Mouse (Mus musculus): ENCODE results near the gene Casq2. TPM values are rescaled to one million over a fixed set of nuclear protein-coding genes. Genes with fewer than 3 reads are reported as not detected.

The Casq2 gene
- polyA plus RNA-seq, 1 experiment from 2014 or later = 11.3 TPM

DNA sequence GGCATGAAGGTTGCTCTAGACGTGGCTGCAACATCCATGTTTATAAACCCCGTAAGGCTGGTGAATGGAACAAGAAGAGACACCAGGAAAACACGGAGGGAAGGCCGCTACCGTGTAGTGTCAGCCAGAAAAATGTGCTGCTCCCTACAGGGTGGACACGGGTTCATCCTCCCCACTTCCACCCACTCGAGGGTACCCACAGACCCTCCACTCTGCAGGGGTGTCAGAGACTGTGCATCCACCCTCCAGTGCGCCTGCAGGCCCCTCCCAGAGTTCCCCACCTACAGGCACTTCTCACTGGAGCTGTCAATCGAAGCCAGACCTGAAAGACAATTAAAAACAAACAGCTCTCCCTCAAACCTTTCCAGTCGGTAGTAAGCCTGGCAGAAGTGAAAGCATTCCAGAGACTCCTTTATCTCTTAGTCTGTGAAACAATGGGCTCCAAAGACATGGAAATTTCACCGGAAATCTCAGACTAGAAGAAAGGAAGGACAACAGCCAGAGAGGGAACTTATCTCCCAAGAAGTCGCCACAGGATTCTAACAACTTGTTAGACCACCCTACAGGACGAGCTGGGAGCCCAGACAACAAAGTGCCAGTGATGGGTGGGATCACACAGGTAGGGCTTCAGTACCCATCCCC is 2.5 kb upstream of the Casq2 start:
- H3K4me2 ChIP-seq (replicated peaks) = no peak overlapping the region
- peaks cover 17% of the 10 kb centered on the region for H3K27me3 ChIP-seq
- H3K9me3 ChIP-seq = no peaks in the 10 kb centered on the region
- 19% methylated on average over 13 of the region's 13 CpGs for WGBS
- no peak for ATAC-seq (ENCODE audit: insufficient number of reproducible peaks, insufficient read depth, low FRiP score, low TSS enrichment)
- H3K27ac ChIP-seq = no peak overlapping the region
- H3K9ac ChIP-seq = no peak overlapping the region
- no peak overlapping the region for H3K4me3 ChIP-seq
- no peaks in the 10 kb centered on the region for H3K4me1 ChIP-seq
- H3K36me3 ChIP-seq = no peaks in the 10 kb centered on the region

DNA sequence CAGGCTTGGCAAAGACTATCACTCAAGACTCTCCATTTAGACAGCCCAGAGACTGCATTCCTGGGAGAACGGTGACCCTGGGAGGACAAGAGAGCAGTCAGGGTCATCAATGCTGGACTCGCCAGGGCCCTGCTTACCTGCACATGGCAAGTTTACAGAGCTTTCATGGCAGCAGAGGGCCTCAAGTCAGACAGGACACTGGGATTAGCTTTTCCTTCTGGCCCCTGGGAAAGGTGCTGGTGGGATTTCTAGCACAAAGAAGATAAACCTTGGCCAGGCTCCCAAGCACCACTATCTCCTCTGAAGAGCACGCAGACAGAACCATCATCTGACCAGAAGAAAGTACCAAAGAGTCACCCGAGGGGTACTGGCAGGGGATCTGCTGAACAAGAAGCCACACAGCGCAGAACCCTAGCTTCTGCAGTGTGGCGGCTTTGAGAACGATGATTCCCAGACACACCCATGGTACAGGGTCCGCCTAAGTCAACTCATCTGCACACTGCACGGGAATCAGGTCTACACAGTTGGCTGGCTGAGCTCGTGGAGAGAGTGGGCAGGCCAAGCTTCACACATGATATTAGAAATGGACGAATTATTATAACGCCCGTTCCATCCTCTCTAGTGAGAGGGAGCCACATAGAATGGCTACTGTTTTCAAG is 1.3 kb upstream of the Casq2 start:
- Histone ChIP-seq H3K4me3 (no peak overlapping the region), H3K9ac (no peak overlapping the region), H3K9me3 (no peaks in the 10 kb centered on the region), H3K27me3 (peaks cover 17% of the 10 kb centered on the region), H3K27ac (no peak overlapping the region), H3K4me2 (replicated peaks) (no peak overlapping the region), H3K36me3 (no peaks in the 10 kb centered on the region), H3K4me1 (no peaks in the 10 kb centered on the region)
- 60% methylated on average over 13 of the region's 13 CpGs for WGBS
- no peak for ATAC-seq (ENCODE audit: insufficient number of reproducible peaks, insufficient read depth, low FRiP score, low TSS enrichment)

DNA sequence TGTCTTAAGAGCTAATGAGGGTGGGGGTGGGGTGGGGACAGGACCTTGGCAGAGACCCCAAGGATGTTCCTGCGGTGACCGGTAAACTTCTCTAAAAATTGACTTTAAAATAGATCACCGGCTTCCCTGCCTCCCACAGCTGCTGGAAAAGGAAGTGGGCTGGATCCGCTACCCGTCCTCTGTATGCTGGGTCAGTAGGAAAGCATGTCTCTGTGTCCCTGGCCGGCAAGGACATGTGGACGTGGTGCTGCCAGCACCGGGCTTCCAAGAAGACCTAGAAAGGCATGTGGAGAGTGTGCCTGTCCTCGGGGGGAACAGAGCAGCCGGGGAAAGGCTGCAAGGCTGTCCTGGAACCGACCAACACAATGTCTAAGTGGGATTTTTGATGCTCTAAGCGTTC is 496 bp upstream of the Casq2 start:
- no peak for ATAC-seq (ENCODE audit: insufficient number of reproducible peaks, insufficient read depth, low FRiP score, low TSS enrichment)
- Histone ChIP-seq H3K27me3 (peaks cover 17% of the 10 kb centered on the region), H3K36me3 (no peaks in the 10 kb centered on the region), H3K4me3 (no peak overlapping the region), H3K9ac (no peak overlapping the region), H3K27ac (no peak overlapping the region), H3K4me2 (replicated peaks) (no peak overlapping the region), H3K4me1 (no peaks in the 10 kb centered on the region), H3K9me3 (no peaks in the 10 kb centered on the region)
- 28% methylated on average over 12 of the region's 12 CpGs for WGBS

DNA sequence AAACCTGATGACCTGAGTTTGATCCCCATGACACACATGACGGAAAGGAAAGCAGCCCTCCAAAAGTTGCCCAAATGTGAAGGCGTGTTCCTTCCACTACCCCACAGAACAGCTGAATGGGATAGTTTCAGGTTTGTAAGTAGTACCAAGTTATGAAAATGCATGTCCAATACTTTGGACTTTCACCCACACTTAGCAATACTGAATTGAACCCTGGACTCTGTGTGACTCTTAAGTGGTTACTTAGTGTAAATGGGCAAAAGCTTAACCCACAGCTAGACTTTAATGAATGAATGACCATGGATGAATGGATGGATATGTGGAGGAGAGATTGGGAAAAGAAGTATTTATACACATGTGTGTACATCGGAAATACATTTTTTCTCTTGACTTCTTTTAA is 8.6 kb downstream of the Casq2 start:
- Histone ChIP-seq H3K36me3 (no peaks in the 10 kb centered on the region), H3K4me2 (replicated peaks) (no peak overlapping the region), H3K4me1 (no peaks in the 10 kb centered on the region), H3K9ac (no peak overlapping the region), H3K27ac (no peak overlapping the region), H3K4me3 (no peak overlapping the region), H3K27me3 (no peaks in the 10 kb centered on the region), H3K9me3 (no peaks in the 10 kb centered on the region)
- WGBS = 90% methylated on average over 3 of the region's 3 CpGs
- no peak for ATAC-seq (ENCODE audit: insufficient number of reproducible peaks, insufficient read depth, low FRiP score, low TSS enrichment)

DNA sequence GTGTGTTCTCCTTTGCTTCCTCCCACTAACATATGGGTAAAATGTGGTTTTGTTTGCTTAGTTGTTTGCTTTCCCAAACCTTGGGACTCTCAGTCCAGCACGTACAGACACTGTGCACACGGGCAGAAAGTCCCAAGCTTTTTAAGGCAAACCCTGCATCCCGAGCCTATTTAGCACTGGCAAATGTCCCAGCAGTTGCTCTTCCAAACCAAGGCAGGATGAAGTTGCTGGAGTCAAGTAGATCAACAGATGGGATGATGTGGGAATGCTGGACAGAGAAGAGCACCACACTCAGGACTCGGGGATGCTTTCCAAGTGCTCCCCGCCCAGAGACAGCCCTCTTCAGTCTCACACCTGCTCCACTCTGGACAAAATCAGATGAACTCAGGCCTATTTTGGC is 9.2 kb downstream of the Casq2 start:
- ATAC-seq (ENCODE audit: insufficient number of reproducible peaks, insufficient read depth, low FRiP score, low TSS enrichment) = no peak
- H3K27me3 ChIP-seq = no peaks in the 10 kb centered on the region
- H3K4me1 ChIP-seq = no peaks in the 10 kb centered on the region
- no peak overlapping the region for H3K9ac ChIP-seq
- no peaks in the 10 kb centered on the region for H3K9me3 ChIP-seq
- H3K27ac ChIP-seq = no peak overlapping the region
- no peak overlapping the region for H3K4me2 ChIP-seq (replicated peaks)
- no peaks in the 10 kb centered on the region for H3K36me3 ChIP-seq
- 76% methylated on average over 5 of the region's 5 CpGs for WGBS
- no peak overlapping the region for H3K4me3 ChIP-seq

DNA sequence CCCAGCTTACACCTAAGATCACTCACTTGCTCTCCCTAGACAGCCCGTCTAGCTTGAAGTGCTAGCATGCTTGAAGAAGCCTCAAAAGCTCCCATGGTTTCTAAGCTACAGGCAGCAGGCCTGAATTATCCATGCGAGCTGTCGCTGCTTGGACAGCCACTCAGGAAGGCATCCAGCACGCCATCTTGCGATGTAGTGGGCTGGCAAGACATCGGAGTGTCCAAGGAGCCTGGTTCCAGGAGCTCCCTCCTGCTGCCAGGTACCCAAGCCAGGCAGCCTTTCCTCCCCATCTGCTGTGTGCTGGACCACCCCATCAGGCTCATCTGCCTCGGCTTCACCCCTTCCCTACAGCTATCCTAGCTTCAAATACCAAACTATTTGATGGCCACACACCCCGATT is 10.2 kb downstream of the Casq2 start:
- H3K9ac ChIP-seq = no peak overlapping the region
- H3K9me3 ChIP-seq = no peaks in the 10 kb centered on the region
- H3K4me3 ChIP-seq = no peak overlapping the region
- no peaks in the 10 kb centered on the region for H3K27me3 ChIP-seq
- ATAC-seq (ENCODE audit: insufficient number of reproducible peaks, insufficient read depth, low FRiP score, low TSS enrichment) = no peak
- H3K4me2 ChIP-seq (replicated peaks) = no peak overlapping the region
- no peaks in the 10 kb centered on the region for H3K36me3 ChIP-seq
- H3K27ac ChIP-seq = no peak overlapping the region
- H3K4me1 ChIP-seq = no peaks in the 10 kb centered on the region
- 84% methylated on average over 8 of the region's 8 CpGs for WGBS

DNA sequence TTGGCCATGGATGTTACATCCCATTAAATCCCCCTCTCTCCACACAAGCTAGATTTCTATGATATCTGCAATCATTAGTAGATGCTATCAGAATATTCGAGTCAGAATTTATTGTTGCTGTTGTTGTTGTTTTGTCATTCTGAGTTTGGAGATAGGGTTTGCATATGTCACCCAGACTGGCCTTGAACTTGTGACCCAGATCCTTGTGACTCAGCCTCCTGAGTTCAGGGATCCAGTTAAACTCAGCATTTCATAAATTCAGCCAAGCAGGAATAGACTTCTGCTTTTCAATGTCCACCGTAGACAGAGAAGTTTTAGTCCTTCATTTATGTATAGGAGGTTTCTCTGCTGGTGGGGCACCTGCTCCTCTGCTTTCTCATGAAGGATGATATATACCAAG is 10.8 kb downstream of the Casq2 start:
- no peak for ATAC-seq (ENCODE audit: insufficient number of reproducible peaks, insufficient read depth, low FRiP score, low TSS enrichment)
- 90% methylated on average over 2 of the region's 2 CpGs for WGBS
- no peaks in the 10 kb centered on the region for H3K9me3 ChIP-seq
- H3K36me3 ChIP-seq = no peaks in the 10 kb centered on the region
- no peak overlapping the region for H3K27ac ChIP-seq
- no peaks in the 10 kb centered on the region for H3K4me1 ChIP-seq
- no peaks in the 10 kb centered on the region for H3K27me3 ChIP-seq
- H3K4me3 ChIP-seq = no peak overlapping the region
- no peak overlapping the region for H3K9ac ChIP-seq
- H3K4me2 ChIP-seq (replicated peaks) = no peak overlapping the region

DNA sequence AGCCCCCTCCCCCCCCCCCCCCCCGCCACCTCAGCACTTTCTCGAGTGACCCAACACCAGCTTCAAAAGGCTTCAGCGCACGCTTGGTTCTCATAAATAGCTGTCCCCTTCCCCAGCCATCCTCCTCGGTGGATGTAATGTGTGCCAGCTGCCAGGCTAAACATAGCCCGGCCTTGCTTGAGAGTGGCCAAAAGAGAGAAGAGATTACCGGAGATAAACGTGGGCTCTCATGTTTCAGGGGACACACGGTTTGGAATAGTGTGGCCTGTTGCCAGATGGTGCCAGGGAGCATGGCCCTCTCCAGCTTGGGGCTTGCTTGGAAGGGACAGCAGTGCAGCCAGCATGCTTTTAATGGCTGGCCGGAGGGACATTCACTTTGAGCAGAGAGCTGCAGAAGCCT is 13.0 kb downstream of the Casq2 start:
- Histone ChIP-seq H3K4me2 (replicated peaks) (no peak overlapping the region), H3K9ac (no peak overlapping the region), H3K9me3 (no peaks in the 10 kb centered on the region), H3K4me1 (no peaks in the 10 kb centered on the region), H3K36me3 (no peaks in the 10 kb centered on the region), H3K4me3 (no peak overlapping the region), H3K27me3 (no peaks in the 10 kb centered on the region), H3K27ac (no peak overlapping the region)
- no peak for ATAC-seq (ENCODE audit: insufficient number of reproducible peaks, insufficient read depth, low FRiP score, low TSS enrichment)
- WGBS = 31% methylated on average over 9 of the region's 10 CpGs

DNA sequence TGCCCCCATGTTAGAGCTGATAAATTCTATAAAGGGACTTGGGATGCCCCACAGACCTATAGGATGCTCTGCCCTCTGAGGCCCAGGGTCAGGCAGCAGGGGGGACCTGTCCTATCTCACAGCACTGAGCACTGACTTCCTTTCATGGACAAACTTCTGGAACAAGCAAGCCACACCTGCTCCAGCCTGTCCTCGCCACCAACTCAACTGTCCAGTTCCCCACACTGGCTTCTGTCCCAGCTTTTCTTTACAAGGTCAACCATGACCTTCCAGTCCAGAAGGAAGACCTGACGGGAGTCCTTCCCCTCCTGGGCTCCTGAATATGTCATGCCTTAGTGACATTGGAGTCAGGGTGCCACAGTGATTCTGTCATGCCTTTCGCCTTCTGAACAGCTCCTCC is 13.6 kb downstream of the Casq2 start:
- Histone ChIP-seq H3K36me3 (no peaks in the 10 kb centered on the region), H3K4me2 (replicated peaks) (no peak overlapping the region), H3K27me3 (no peaks in the 10 kb centered on the region), H3K9ac (no peak overlapping the region), H3K9me3 (no peaks in the 10 kb centered on the region), H3K27ac (no peak overlapping the region), H3K4me1 (no peaks in the 10 kb centered on the region), H3K4me3 (no peak overlapping the region)
- WGBS = 88% methylated on average over 3 of the region's 3 CpGs
- no peak for ATAC-seq (ENCODE audit: insufficient number of reproducible peaks, insufficient read depth, low FRiP score, low TSS enrichment)

DNA sequence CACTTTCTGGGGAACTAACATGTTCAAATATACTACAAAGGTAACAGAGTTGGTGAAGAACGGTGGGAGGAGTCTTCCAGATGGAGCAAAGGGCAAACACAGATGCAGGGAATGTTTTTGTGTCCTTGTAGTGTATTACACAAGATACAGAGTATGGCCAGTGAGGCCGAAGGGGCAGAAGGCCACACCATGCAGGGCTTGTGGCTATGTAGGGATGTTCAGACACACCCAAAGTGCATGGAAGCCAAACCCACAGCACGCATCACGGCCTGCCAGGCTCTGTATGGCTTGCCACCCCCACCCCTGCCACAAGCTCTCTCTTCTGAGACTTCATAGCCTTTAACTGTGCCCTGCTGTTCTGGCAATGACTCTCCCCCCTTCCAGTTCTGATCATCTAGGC is 15.2 kb downstream of the Casq2 start:
- no peaks in the 10 kb centered on the region for H3K4me1 ChIP-seq
- WGBS = 90% methylated on average over 4 of the region's 4 CpGs

DNA sequence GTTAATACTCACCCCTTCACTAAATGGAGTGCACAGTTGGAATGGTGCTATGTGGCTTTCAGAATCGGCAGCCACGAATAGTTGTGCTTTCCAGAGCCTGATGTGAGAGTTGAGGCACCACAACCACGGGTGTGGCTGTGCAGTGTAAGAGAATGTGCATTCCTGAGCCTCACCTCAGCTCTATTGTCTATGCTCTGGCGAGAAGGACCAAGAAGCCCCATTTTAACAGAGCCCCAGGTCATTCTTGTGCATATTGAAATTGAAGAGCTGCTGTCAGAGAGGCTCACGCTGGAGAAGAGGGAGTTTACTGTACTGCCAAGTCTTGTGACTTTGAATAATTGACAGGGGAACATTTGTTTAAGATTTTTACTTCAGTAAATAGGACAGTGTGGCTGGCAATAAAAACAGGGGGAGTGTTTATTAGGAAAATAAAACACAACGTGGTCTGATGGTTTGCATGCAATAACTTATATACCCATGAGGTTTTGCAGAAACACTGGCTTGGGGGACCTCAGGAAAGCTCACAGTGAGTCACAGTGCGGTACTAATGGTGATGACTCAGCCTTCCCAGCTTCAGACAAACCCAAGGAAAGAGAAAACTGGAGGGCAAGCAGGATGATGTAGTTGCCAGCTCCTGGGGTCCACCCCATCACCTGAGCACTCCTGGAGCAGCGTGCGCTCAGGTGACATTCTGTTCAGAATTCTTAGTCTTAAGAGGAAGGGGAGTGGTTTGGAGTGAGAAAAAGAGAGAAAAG is 17.8 kb downstream of the Casq2 start:
- no peaks in the 10 kb centered on the region for H3K36me3 ChIP-seq
- H3K27me3 ChIP-seq = no peaks in the 10 kb centered on the region
- no peak overlapping the region for H3K4me2 ChIP-seq (replicated peaks)
- no peak overlapping the region for H3K9ac ChIP-seq
- no peaks in the 10 kb centered on the region for H3K9me3 ChIP-seq
- no peaks in the 10 kb centered on the region for H3K4me1 ChIP-seq
- ATAC-seq (ENCODE audit: insufficient number of reproducible peaks, insufficient read depth, low FRiP score, low TSS enrichment) = no peak
- WGBS = 75% methylated on average over 9 of the region's 9 CpGs
- no peak overlapping the region for H3K4me3 ChIP-seq
- H3K27ac ChIP-seq = no peak overlapping the region

More for the DNA sequence above, 15.2 kb downstream of the Casq2 start:
- no peak for ATAC-seq (ENCODE audit: insufficient number of reproducible peaks, insufficient read depth, low FRiP score, low TSS enrichment)
- Histone ChIP-seq H3K4me3 (no peak overlapping the region), H3K27me3 (no peaks in the 10 kb centered on the region), H3K4me2 (replicated peaks) (no peak overlapping the region), H3K9ac (no peak overlapping the region), H3K9me3 (no peaks in the 10 kb centered on the region), H3K36me3 (no peaks in the 10 kb centered on the region), H3K27ac (no peak overlapping the region)

DNA sequence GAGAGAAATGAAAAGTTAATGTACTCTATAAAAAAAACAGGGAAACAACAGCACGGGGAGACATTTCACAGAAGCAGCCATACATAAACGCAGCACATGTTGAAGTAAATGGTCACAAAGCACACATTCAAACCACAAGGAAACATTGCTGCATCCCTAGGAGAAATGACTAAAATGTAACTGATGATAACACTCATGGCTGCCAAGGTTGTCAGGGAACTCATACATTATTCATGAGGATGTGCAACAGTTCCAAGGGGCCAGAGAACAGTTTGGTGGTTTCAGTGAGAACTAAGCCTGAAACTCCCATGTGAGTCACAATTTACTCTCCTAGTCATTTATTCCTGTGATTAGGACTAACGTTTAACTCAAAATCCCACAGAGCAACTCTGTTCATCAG is 22.0 kb downstream of the Casq2 start:
- 75% methylated on average over 3 of the region's 3 CpGs for WGBS
- Histone ChIP-seq H3K27me3 (no peaks in the 10 kb centered on the region), H3K36me3 (no peaks in the 10 kb centered on the region), H3K4me1 (no peaks in the 10 kb centered on the region), H3K4me2 (replicated peaks) (no peak overlapping the region), H3K9ac (no peak overlapping the region), H3K27ac (no peak overlapping the region), H3K4me3 (no peak overlapping the region), H3K9me3 (no peaks in the 10 kb centered on the region)
- ATAC-seq (ENCODE audit: insufficient number of reproducible peaks, insufficient read depth, low FRiP score, low TSS enrichment) = no peak
